Mouse (Mus musculus): ENCODE data around the gene Tab3.

DNA sequence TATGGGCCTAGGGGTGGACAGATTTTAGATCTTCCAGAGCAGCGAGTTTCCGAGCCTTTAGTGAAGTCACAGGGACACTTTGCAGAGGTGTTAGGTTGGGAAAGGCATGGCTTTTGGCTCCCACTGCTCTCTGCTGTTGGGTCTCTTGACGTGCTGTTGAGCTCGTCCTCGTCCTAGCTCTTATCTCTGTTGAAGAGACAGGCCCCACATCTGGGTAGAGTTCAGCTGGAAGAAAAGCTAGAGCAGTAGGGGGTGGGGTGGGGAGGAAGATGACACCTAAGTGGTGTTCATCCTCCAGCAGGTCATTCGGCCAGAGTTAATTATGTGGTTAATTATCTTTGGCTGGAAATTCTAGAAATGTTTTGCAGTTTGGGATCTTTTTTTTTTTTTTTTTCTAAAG is 2.5 kb downstream of the Tab3 start:
- no peak for TF ChIP-seq CTCF (IDR thresholded peaks at IDR 0.05; ENCODE audit: insufficient read depth, low read depth, low read length)
- no peak for TF ChIP-seq POLR2A (IDR thresholded peaks at IDR 0.05; ENCODE audit: insufficient read depth, low read depth, low read length)

All from olfactory bulb, adult 2 months (tissue).